Mouse (Mus musculus) erythroid progenitor cell, adult 5-6 weeks (primary cell): Measurements from ENCODE around the gene Anapc5. TPM values are rescaled to one million over a fixed set of nuclear protein-coding genes. Genes with fewer than 3 reads are reported as not detected.

Experiments used
- ATAC-seq: replicated peaks from 2 replicates; pipeline ENCODE4 v1.8.0; 2016; ENCODE audit warnings: moderate number of reproducible peaks, mild to moderate bottlenecking, moderate TSS enrichment, inconsistent platforms; ENCODE audit not compliant: poor library complexity, low FRiP score, severe bottlenecking
- total RNA-seq, 2 experiments: library from RNA; stranded (forward) in 1 of 2; stranded (reverse) in 1 of 2; fragments of 150-400 nt in 1 of 2; fragments of 186-747, 209-891 nt in 1 of 2; gene quantifications; 2 replicates each; pipeline versions ENCODE4 v1.2.3 to v1.2.4; 2015 to 2017; ENCODE audit warnings: low replicate concordance in 2 of 2

Anapc5 gene
- total RNA-seq, 2 experiments from 2014 or later: 227 to 271 TPM

GRCm38 (mm10) chr5:122771428-122771827 is 49.7 kb downstream of the Anapc5 start:
- no peak for ATAC-seq

DNA sequence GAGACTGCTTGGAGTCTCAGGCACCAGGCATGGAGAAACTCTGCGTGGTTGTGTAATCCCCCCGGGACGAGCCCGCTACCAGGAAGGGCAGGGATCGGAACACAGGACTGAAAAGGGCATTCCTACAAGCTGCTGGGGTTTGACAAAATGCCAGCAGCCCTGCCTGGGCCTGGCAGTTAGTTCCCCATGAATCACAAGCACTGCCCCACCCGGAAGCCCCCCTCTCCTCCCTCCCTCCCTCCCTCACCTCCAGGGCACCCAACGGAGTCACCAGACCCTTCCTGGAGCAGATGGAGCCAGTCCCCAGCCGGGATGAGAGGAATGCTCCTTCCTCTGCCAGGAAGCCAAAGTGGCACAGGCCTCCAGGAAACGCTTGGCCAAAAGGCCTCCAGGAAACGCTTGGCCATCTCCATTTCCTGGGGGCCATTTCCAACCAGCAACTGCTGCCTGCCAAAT is 50.3 kb downstream of the Anapc5 start:
- ATAC-seq: no peak

GRCm38 (mm10) chr5:122770304-122770703 is 50.8 kb downstream of the Anapc5 start:
- no peak for ATAC-seq

GRCm38 (mm10) chr5:122769101-122769568 is 52.0 kb downstream of the Anapc5 start:
- peak; percentile 65 for ATAC-seq

- no peak for ATAC-seq
Measured at GRCm38 (mm10) chr5:122767283-122767682, 53.9 kb downstream of the Anapc5 start.

- no peak for ATAC-seq
Measured at GRCm38 (mm10) chr5:122764032-122764464, 57.1 kb downstream of the Anapc5 start.

- no peak for ATAC-seq
Measured at GRCm38 (mm10) chr5:122763271-122764031, 57.7 kb downstream of the Anapc5 start.

- ATAC-seq: no peak
Measured at GRCm38 (mm10) chr5:122756680-122757079, 64.5 kb downstream of the Anapc5 start.

GRCm38 (mm10) chr5:122756144-122756543 is 65.0 kb downstream of the Anapc5 start:
- ATAC-seq: no peak

DNA sequence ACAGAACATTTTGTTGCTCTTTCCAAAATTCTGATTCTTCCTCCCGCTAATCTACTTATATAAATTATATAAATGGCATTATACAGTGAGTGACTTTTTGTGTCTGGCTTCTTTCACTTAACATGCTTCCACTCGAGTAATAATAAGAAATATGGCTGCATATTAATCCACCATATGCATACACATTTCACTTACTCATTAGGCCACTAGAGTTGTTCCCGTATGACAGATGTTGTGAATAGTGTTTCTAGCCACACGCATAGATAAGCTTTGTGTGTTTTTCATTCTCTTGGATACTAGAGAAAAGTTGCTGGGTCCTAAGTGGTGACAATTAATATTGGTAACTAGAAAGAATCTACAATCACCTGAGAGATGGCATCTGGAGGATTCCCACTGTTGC is 65.5 kb downstream of the Anapc5 start:
- ATAC-seq: no peak

- ATAC-seq: no peak
Measured at GRCm38 (mm10) chr5:122754477-122754876, 66.7 kb downstream of the Anapc5 start.

GRCm38 (mm10) chr5:122747950-122748349 is 73.2 kb downstream of the Anapc5 start:
- ATAC-seq: no peak

GRCm38 (mm10) chr5:122743880-122744422 is 77.2 kb downstream of the Anapc5 start:
- ATAC-seq: no peak

Other genes with a start within 250 kb of the Anapc5 start
- not detected in 2 replicates for gene Ift81, start 206.8 kb downstream of the Anapc5 start, total RNA-seq (2015; ENCODE audit: low replicate concordance)
- 0.39 TPM in 1 of 2 replicates, not detected in the other for gene Ift81, start 206.8 kb downstream of the Anapc5 start, total RNA-seq (2017; ENCODE audit: low replicate concordance)
- gene P2rx7, start 177.4 kb downstream of the Anapc5 start, total RNA-seq (2015; ENCODE audit: low replicate concordance): 5.4 and 8.3 TPM in 2 replicates
- 0.23 and 1.2 TPM in 2 replicates for gene P2rx7, start 177.4 kb downstream of the Anapc5 start, total RNA-seq (2017; ENCODE audit: low replicate concordance)
- 8.4 and 20.5 TPM in 2 replicates for gene P2rx4, start 113.8 kb downstream of the Anapc5 start, total RNA-seq (2015; ENCODE audit: low replicate concordance)
- 4.6 and 5.1 TPM in 2 replicates for gene P2rx4, start 113.8 kb downstream of the Anapc5 start, total RNA-seq (2017; ENCODE audit: low replicate concordance)
- 23.9 and 25.2 TPM in 2 replicates for gene Camkk2, start 41.9 kb downstream of the Anapc5 start, total RNA-seq (2015; ENCODE audit: low replicate concordance)
- 27.9 and 38.0 TPM in 2 replicates for gene Camkk2, start 41.9 kb downstream of the Anapc5 start, total RNA-seq (2017; ENCODE audit: low replicate concordance)
- gene Rnf34, start 28.7 kb upstream of the Anapc5 start, total RNA-seq (2015; ENCODE audit: low replicate concordance): 5.8 and 29.3 TPM in 2 replicates
- 7.6 and 10.4 TPM in 2 replicates for gene Rnf34, start 28.7 kb upstream of the Anapc5 start, total RNA-seq (2017; ENCODE audit: low replicate concordance)
- gene Kdm2b, start 168.5 kb upstream of the Anapc5 start, total RNA-seq (2015; ENCODE audit: low replicate concordance): 7.5 and 13.0 TPM in 2 replicates
- 13.0 and 14.9 TPM in 2 replicates for gene Kdm2b, start 168.5 kb upstream of the Anapc5 start, total RNA-seq (2017; ENCODE audit: low replicate concordance)
- gene Orai1, start 193.7 kb upstream of the Anapc5 start, total RNA-seq (2015; ENCODE audit: low replicate concordance): 5.0 and 24.3 TPM in 2 replicates
- 3.5 and 4.0 TPM in 2 replicates for gene Orai1, start 193.7 kb upstream of the Anapc5 start, total RNA-seq (2017; ENCODE audit: low replicate concordance)
- not detected in 2 replicates for gene Morn3, start 225.7 kb upstream of the Anapc5 start, total RNA-seq (2015; ENCODE audit: low replicate concordance)
- not detected in 2 replicates for gene Morn3, start 225.7 kb upstream of the Anapc5 start, total RNA-seq (2017; ENCODE audit: low replicate concordance)
- 85.5 and 100 TPM in 2 replicates for gene Tmem120b, start 247.1 kb upstream of the Anapc5 start, total RNA-seq (2015; ENCODE audit: low replicate concordance)
- gene Tmem120b, start 247.1 kb upstream of the Anapc5 start, total RNA-seq (2017; ENCODE audit: low replicate concordance): 86.8 and 118 TPM in 2 replicates